Mouse (Mus musculus) hindbrain, postnatal 0 days (tissue): ENCODE measurements around the gene Mfsd4a. TPM values are rescaled to one million over a fixed set of nuclear protein-coding genes. Genes with fewer than 3 reads are reported as not detected.

ENCODE experiments used
- ATAC-seq: fragments of 200-750 bp; cut with Nextera tagmentation; 2 replicates; pipeline ENCODE4 v1.8.0; 2017; ENCODE audit warnings: mild to moderate bottlenecking, moderate TSS enrichment, moderate library complexity
- DNase-seq: peaks from one replicate; pipeline ENCODE4 v3.0.0-alpha.2; 2015; ENCODE audit warnings: low spot score
- H3K27ac ChIP-seq: fragments of 300-500 bp; sonication (generic); 2 replicates; pipeline ENCODE4 v1.5.1; 2014; ENCODE audit warnings: mild to moderate bottlenecking
- H3K27me3 ChIP-seq: fragments of 300-500 bp; sonication (generic); 2 replicates; pipeline ENCODE4 v1.6.1; 2014; ENCODE audit warnings: low read length, mixed read lengths; ENCODE audit not compliant: insufficient read depth
- H3K36me3 ChIP-seq: fragments of 300-500 bp; sonication (generic); 2 replicates; pipeline ENCODE4 v1.6.1; 2014; ENCODE audit warnings: low read length, mixed read lengths; ENCODE audit not compliant: insufficient read depth
- H3K4me1 ChIP-seq: fragments of 300-500 bp; sonication (generic); 2 replicates; pipeline ENCODE4 v1.6.1; 2014; ENCODE audit warnings: antibody characterized with exemption, low read length, mixed read lengths; ENCODE audit not compliant: insufficient read depth
- H3K4me2 ChIP-seq: fragments of 300-500 bp; sonication (generic); 2 replicates; pipeline ENCODE4 v1.6.1; 2014; ENCODE audit warnings: low read depth, mild to moderate bottlenecking, low read length, moderate library complexity, mixed read lengths
- H3K4me3 ChIP-seq: fragments of 300-500 bp; sonication (generic); 2 replicates; pipeline ENCODE4 v1.5.1; 2014; ENCODE audit warnings: low read length
- H3K9ac ChIP-seq: fragments of 300-500 bp; sonication (generic); replicated peaks from 2 replicates; pipeline ENCODE4 v1.6.1; 2014; ENCODE audit warnings: mild to moderate bottlenecking, low read length, moderate library complexity, mixed read lengths
- H3K9me3 ChIP-seq: fragments of 300-500 bp; sonication (generic); 2 replicates; pipeline ENCODE4 v1.6.1; 2016; ENCODE audit warnings: low read length, mixed read lengths
- CTCF ChIP-seq: IDR thresholded peaks from 2 replicates; pipeline ENCODE4 v1.5.1; 2016; ENCODE audit warnings: antibody characterized with exemption, control low read depth, low read depth
- WGBS: fragments of 180-500 bp; shearing (Covaris S2); extraction: QIAGEN DNeasy Blood & Tissue Kit; methylation state at CpG from one replicate; pipeline ENCODE4 v1.1.7; 2014; 5-methylcytosine and 5-hydroxymethylcytosine counted together
- polyA plus RNA-seq: library from polyadenylated mRNA; unstranded; fragments of >200 nt; fragmentation: Nextera tagmentation; extraction: Ambion mirVana; gene quantifications from 2 replicates; pipeline ENCODE4 v1.2.1, GENCODE M21; 2015
- total RNA-seq: library from RNA; depleted of rRNA; stranded (reverse); fragments of >200 nt; gene quantifications from 2 replicates; pipeline ENCODE4 v1.2.3, GENCODE M21; 2014

Gene Mfsd4a
- total and polyA plus RNA-seq, 2 experiments from 2014 or later = 8.4 to 10.2 TPM

DNA sequence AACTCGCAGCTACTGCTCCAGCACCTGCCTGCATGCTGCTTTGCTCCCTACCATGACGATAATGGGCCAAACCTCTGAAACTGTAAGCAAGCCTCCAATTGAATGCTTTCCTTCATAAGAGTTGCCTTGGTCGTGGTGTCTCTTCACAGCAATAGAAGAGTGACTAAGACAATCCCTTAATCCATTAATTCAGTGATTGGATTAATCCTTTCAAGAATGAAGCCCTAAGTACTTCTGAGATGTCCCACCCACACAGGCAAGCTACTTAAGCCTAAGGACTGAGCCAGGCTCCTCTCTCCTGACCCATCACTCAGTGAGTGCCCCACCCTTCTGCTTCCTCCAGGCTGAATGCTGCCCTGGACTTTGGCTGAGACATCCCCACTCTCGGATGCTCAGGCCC lies 22.4 kb upstream of the Mfsd4a start:
- Histone ChIP-seq H3K4me3 (no peak overlapping the region), H3K4me2 (no peak overlapping the region), H3K9ac (no peak overlapping the region), H3K36me3 (no peaks in the 10 kb centered on the region), H3K4me1 (no peaks in the 10 kb centered on the region), H3K9me3 (no peaks in the 10 kb centered on the region), H3K27me3 (no peaks in the 10 kb centered on the region), H3K27ac (no peak overlapping the region)
- 77% methylated on average over 4 of the region's 4 CpGs for WGBS
- no peak for ATAC-seq
- no peak for DNase-seq
- no peak for TF ChIP-seq CTCF

DNA sequence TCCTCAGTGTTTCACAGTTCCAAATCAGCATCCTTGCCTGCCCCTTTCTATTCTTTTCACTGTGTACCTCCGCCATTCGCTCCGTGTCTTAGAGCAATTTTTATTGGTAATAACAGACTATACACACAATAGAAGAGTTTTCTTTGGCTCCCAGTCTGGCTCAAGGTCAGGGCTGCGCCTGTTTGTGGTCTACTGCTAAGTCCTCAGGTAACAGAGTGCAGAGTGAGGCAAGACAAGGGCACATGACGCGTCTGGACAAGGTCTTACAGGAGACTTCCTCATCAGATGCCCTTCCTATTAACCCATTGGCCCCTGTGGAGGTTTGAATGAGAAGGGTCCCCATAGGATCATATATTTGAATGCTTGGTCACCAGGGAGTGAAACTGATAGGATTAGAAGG lies 21.9 kb upstream of the Mfsd4a start:
- H3K9me3 ChIP-seq = no peaks in the 10 kb centered on the region
- DNase-seq = no peak
- ATAC-seq = no peak
- H3K4me2 ChIP-seq = no peak overlapping the region
- H3K4me1 ChIP-seq = no peaks in the 10 kb centered on the region
- 88% methylated on average over 6 of the region's 6 CpGs for WGBS
- TF ChIP-seq CTCF = no peak
- H3K4me3 ChIP-seq = no peak overlapping the region
- H3K9ac ChIP-seq = no peak overlapping the region
- H3K27me3 ChIP-seq = no peaks in the 10 kb centered on the region
- H3K27ac ChIP-seq = no peak overlapping the region
- H3K36me3 ChIP-seq = no peaks in the 10 kb centered on the region

GRCm38 (mm10) chr1:132088181-132088671 lies 20.4 kb upstream of the Mfsd4a start:
- WGBS = 83% methylated on average over 5 of the region's 5 CpGs
- H3K4me3 ChIP-seq = no peak overlapping the region
- H3K9ac ChIP-seq = no peak overlapping the region
- H3K4me1 ChIP-seq = no peaks in the 10 kb centered on the region
- no peak overlapping the region for H3K4me2 ChIP-seq
- TF ChIP-seq CTCF = no peak
- ATAC-seq = no peak
- DNase-seq = no peak
- H3K27me3 ChIP-seq = no peaks in the 10 kb centered on the region
- H3K27ac ChIP-seq = no peak overlapping the region
- no peaks in the 10 kb centered on the region for H3K9me3 ChIP-seq
- H3K36me3 ChIP-seq = no peaks in the 10 kb centered on the region

DNA sequence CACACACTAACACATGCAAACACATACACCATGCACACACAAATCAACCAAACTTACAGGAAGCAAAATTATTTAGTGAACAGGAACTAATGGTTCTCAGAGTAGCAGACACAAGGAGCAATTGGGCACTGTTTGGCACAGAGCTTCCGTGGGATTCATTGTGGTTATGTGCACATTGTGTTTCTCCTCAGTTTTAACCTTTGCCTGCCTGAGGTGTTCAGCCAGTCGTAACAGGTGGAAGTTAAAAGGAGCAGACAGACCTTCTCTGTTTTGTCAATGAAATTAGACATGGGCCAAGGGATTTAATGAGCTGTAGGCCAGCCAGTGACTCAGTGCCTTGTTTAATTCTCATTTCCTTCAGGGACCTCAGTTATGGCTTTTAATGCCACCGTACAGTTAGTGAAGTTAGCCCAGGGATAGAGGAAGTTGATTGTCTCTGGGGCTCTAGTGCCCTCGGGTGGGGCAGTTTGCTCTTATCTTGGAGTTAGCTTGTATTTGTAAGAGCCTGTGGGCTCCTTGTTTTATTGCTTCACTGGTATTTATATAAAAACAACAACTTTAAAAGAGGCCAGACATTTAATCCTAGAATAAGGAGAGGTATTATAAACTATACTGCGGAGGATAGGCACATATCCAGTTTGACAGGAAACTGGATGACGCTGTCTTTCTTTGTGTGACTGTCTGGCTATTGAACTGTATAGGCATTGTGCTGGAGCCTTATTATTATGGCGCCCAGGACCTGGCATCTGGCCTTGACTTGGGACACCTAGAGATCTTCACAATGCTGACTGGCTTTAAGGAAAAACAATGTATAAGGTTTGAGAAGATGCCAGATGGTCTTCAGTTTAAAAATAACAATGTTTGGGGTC lies 17.6 kb upstream of the Mfsd4a start:
- H3K36me3 ChIP-seq = no peaks in the 10 kb centered on the region
- no peak overlapping the region for H3K4me2 ChIP-seq
- WGBS = 64% methylated on average over 7 of the region's 7 CpGs
- no peak overlapping the region for H3K4me3 ChIP-seq
- H3K4me1 ChIP-seq = no peaks in the 10 kb centered on the region
- ATAC-seq (no peak), DNase-seq (no peak)
- TF ChIP-seq CTCF = no peak
- H3K9me3 ChIP-seq = no peaks in the 10 kb centered on the region
- H3K27me3 ChIP-seq = no peaks in the 10 kb centered on the region
- H3K27ac ChIP-seq = no peak overlapping the region
- no peak overlapping the region for H3K9ac ChIP-seq

DNA sequence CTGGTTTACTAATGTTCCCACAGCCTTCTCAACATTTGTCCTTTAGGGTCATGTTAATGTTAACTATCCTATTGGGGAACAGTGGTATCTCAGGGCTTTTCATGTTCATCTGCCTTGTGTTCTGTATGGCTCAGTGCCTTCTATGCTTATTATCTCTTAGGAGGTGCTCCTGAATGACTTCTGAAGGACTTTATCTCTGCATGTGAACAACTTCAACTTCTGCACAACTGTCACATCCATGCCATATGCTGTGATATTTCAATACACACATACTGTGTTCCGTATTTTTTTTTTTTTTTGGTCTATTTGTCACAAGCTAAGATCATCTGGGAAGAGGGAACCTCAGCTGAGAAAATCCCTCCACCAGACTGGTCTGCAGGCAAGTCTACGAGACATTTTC lies 10.6 kb upstream of the Mfsd4a start:
- 93% methylated on average over 2 of the region's 2 CpGs for WGBS
- H3K9ac ChIP-seq = no peak overlapping the region
- H3K27ac ChIP-seq = no peak overlapping the region
- no peaks in the 10 kb centered on the region for H3K27me3 ChIP-seq
- no peaks in the 10 kb centered on the region for H3K4me1 ChIP-seq
- no peak overlapping the region for H3K4me3 ChIP-seq
- H3K4me2 ChIP-seq = no peak overlapping the region
- H3K9me3 ChIP-seq = no peaks in the 10 kb centered on the region
- no peak for TF ChIP-seq CTCF
- DNase-seq = no peak
- no peaks in the 10 kb centered on the region for H3K36me3 ChIP-seq
- ATAC-seq = no peak

GRCm38 (mm10) chr1:132075576-132075975 lies 7.7 kb upstream of the Mfsd4a start:
- H3K4me3 ChIP-seq = no peak overlapping the region
- no peaks in the 10 kb centered on the region for H3K36me3 ChIP-seq
- no peak for DNase-seq
- ATAC-seq = no peak
- H3K4me2 ChIP-seq = no peak overlapping the region
- TF ChIP-seq CTCF = no peak
- H3K4me1 ChIP-seq = no peaks in the 10 kb centered on the region
- no peak overlapping the region for H3K27ac ChIP-seq
- no peaks in the 10 kb centered on the region for H3K27me3 ChIP-seq
- 88% methylated on average over 10 of the region's 10 CpGs for WGBS
- H3K9me3 ChIP-seq = no peaks in the 10 kb centered on the region
- no peak overlapping the region for H3K9ac ChIP-seq

DNA sequence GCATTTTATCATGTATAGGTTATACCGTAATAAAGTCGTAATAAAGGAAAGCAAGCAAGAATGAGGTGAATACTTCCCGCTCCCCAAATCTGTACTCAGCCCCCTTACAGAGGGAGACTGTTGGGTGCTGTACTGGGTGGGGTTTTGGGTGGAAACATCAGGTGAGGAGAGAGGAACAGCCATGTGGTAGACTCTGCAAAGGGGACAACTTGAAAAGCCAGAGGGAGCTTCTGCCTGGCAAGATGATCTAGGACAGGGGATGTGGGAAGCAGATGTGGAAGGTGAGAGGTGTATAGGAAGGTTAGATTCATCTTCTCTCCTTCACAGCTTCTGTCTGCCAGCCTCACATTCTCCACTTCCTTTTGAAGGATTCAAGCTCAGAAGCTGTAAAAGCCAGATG lies 2.8 kb upstream of the Mfsd4a start:
- H3K9me3 ChIP-seq = no peaks in the 10 kb centered on the region
- ATAC-seq = no peak
- no peaks in the 10 kb centered on the region for H3K27me3 ChIP-seq
- no peak overlapping the region for H3K4me3 ChIP-seq
- H3K36me3 ChIP-seq = no peaks in the 10 kb centered on the region
- TF ChIP-seq CTCF = no peak
- no peak overlapping the region for H3K9ac ChIP-seq
- WGBS = 81% methylated on average over 3 of the region's 3 CpGs
- H3K27ac ChIP-seq = no peak overlapping the region
- DNase-seq = no peak
- H3K4me2 ChIP-seq = no peak overlapping the region
- 0 out of 2 replicates have a peak, but pooled peaks cover 5% of the 10 kb centered on the region for H3K4me1 ChIP-seq
